Mouse (Mus musculus) heart, adult 11 months (tissue): ENCODE results near the gene Iqca.

Source experiments
- DNase-seq: peaks from one replicate; pipeline ENCODE4 v3.0.0; 2022

Iqca gene

GRCm38 (mm10) chr1:90051347-90051746 is 101.9 kb downstream of the Iqca start:
- DNase-seq, result no peak

GRCm38 (mm10) chr1:90050046-90050739 is 103.0 kb downstream of the Iqca start:
- DNase-seq, result no peak

- no peak for DNase-seq
Observed at GRCm38 (mm10) chr1:90028305-90028704, 124.9 kb downstream of the Iqca start.

- no peak for DNase-seq
Observed at GRCm38 (mm10) chr1:90026945-90027344, 126.3 kb downstream of the Iqca start.

GRCm38 (mm10) chr1:90020336-90020735 is 132.9 kb downstream of the Iqca start:
- DNase-seq, result no peak

- no peak for DNase-seq
Observed at GRCm38 (mm10) chr1:90018071-90018470, 135.1 kb downstream of the Iqca start.

GRCm38 (mm10) chr1:90014446-90014845 is 138.8 kb downstream of the Iqca start, which contains the start of gene Asb18:
Gene Asb18 (minus strand): TSS chr1:90014666.
- DNase-seq, result peak; percentile 95

- DNase-seq, result peak; percentile 83
Observed at GRCm38 (mm10) chr1:90013273-90013672, 139.9 kb downstream of the Iqca start.

GRCm38 (mm10) chr1:90012850-90013249 is 140.4 kb downstream of the Iqca start:
- DNase-seq, result no peak

- peak; percentile 75 for DNase-seq
Observed at GRCm38 (mm10) chr1:90012168-90012567, 141.0 kb downstream of the Iqca start.

- no peak for DNase-seq
Observed at GRCm38 (mm10) chr1:90010077-90010476, 143.1 kb downstream of the Iqca start.

GRCm38 (mm10) chr1:90009188-90009587 is 144.0 kb downstream of the Iqca start:
- peak; percentile 74 for DNase-seq

GRCm38 (mm10) chr1:90006666-90007065 is 146.5 kb downstream of the Iqca start:
- peak; percentile 76 for DNase-seq

GRCm38 (mm10) chr1:90000981-90001380 is 152.2 kb downstream of the Iqca start:
- DNase-seq, result peak; percentile 80

- peak; percentile 96 for DNase-seq
Observed at GRCm38 (mm10) chr1:89999858-90000257, 153.3 kb downstream of the Iqca start.

- DNase-seq, result peak; percentile 48
Observed at GRCm38 (mm10) chr1:89998696-89999095, 154.5 kb downstream of the Iqca start.

GRCm38 (mm10) chr1:89998076-89998475 is 155.1 kb downstream of the Iqca start:
- peak; percentile 95 for DNase-seq

- peak; percentile 65 for DNase-seq
Observed at GRCm38 (mm10) chr1:89992256-89992655, 160.9 kb downstream of the Iqca start.
